Mouse (Mus musculus): ENCODE results near the gene Blcap. TPM values are rescaled to one million over a fixed set of nuclear protein-coding genes. Genes with fewer than 3 reads are reported as not detected.

Gene Blcap
- polyA plus RNA-seq, 1 experiment from 2014 or later = 66.9 TPM

- H3K9me3 ChIP-seq (replicated peaks) = peaks cover 26% of the 10 kb centered on the region
- DNase-seq (ENCODE audit: low spot score) = peak; percentile 38
- H3K4me3 ChIP-seq = 0 out of 2 replicates have a peak overlapping the region, but pooled peaks have one; percentile 4
- WGBS = 50% methylated on average over 5 of the region's 5 CpGs
- peaks cover 55% of the 10 kb centered on the region for H3K36me3 ChIP-seq
- H3K27ac ChIP-seq = peak overlapping the region; percentile 81
- peaks cover 75% of the 10 kb centered on the region for H3K4me1 ChIP-seq
- H3K27me3 ChIP-seq (ENCODE audit: low read depth, poor library complexity, severe bottlenecking) = no peaks in the 10 kb centered on the region
These were observed 14.9 kb downstream of the Blcap start for GRCm38 (mm10) chr2:157556074-157556698.

- no peak for DNase-seq (ENCODE audit: low spot score)
- 86% methylated on average over 10 of the region's 10 CpGs for WGBS
- Histone ChIP-seq H3K27ac (0 out of 2 replicates have a peak overlapping the region, but pooled peaks have one; percentile 26), H3K4me3 (no peak overlapping the region), H3K4me1 (peaks cover 67% of the 10 kb centered on the region), H3K36me3 (peaks cover 37% of the 10 kb centered on the region), H3K9me3 (replicated peaks) (no peaks in the 10 kb centered on the region), H3K27me3 (ENCODE audit: low read depth, poor library complexity, severe bottlenecking) (no peaks in the 10 kb centered on the region)
These were observed 18.8 kb downstream of the Blcap start for GRCm38 (mm10) chr2:157552158-157552886.

- WGBS = 84% methylated on average over 4 of the region's 4 CpGs
- peaks cover 68% of the 10 kb centered on the region for H3K4me1 ChIP-seq
These were observed 20.8 kb downstream of the Blcap start for GRCm38 (mm10) chr2:157550292-157550691.

GRCm38 (mm10) chr2:157546686-157547085 lies 24.4 kb downstream of the Blcap start:
- peak overlapping the region; percentile 76; the same call in 1 of the 2 replicates for H3K27ac ChIP-seq
- H3K4me1 ChIP-seq = peaks cover 66% of the 10 kb centered on the region
- no peak for DNase-seq (ENCODE audit: low spot score)
- H3K4me3 ChIP-seq = no peak overlapping the region
- H3K27me3 ChIP-seq (ENCODE audit: low read depth, poor library complexity, severe bottlenecking) = no peaks in the 10 kb centered on the region
- peaks cover 37% of the 10 kb centered on the region for H3K36me3 ChIP-seq
- H3K9me3 ChIP-seq (replicated peaks) = no peaks in the 10 kb centered on the region

More at GRCm38 (mm10) chr2:157550292-157550691, 20.8 kb downstream of the Blcap start:
- Histone ChIP-seq H3K9me3 (replicated peaks) (no peaks in the 10 kb centered on the region), H3K27me3 (ENCODE audit: low read depth, poor library complexity, severe bottlenecking) (no peaks in the 10 kb centered on the region), H3K36me3 (peaks cover 29% of the 10 kb centered on the region), H3K4me3 (no peak overlapping the region), H3K27ac (peak overlapping the region; percentile 6; the same call in 1 of the 2 replicates)
- no peak for DNase-seq (ENCODE audit: low spot score)

- WGBS = 80% methylated on average over 9 of the region's 9 CpGs
- H3K27me3 ChIP-seq (ENCODE audit: low read depth, poor library complexity, severe bottlenecking) = no peaks in the 10 kb centered on the region
- H3K27ac ChIP-seq = peak overlapping the region; percentile 76
- no peaks in the 10 kb centered on the region for H3K9me3 ChIP-seq (replicated peaks)
- H3K4me3 ChIP-seq = no peak overlapping the region
- H3K4me1 ChIP-seq = peaks cover 86% of the 10 kb centered on the region
- H3K36me3 ChIP-seq = peaks cover 37% of the 10 kb centered on the region
- no peak for DNase-seq (ENCODE audit: low spot score)
These were observed 26.7 kb downstream of the Blcap start for GRCm38 (mm10) chr2:157544333-157544888.

GRCm38 (mm10) chr2:157542415-157542814 lies 28.7 kb downstream of the Blcap start:
- Histone ChIP-seq H3K27ac (peak overlapping the region; percentile 89), H3K4me3 (no peak overlapping the region), H3K36me3 (peaks cover 21% of the 10 kb centered on the region), H3K27me3 (ENCODE audit: low read depth, poor library complexity, severe bottlenecking) (no peaks in the 10 kb centered on the region), H3K9me3 (replicated peaks) (no peaks in the 10 kb centered on the region), H3K4me1 (peaks cover 93% of the 10 kb centered on the region)
- no peak for DNase-seq (ENCODE audit: low spot score)
- 74% methylated on average over 4 of the region's 4 CpGs for WGBS

- H3K27ac ChIP-seq = peak overlapping the region; percentile 89
- DNase-seq (ENCODE audit: low spot score) = no peak
- no peaks in the 10 kb centered on the region for H3K27me3 ChIP-seq (ENCODE audit: low read depth, poor library complexity, severe bottlenecking)
- peaks cover 14% of the 10 kb centered on the region for H3K36me3 ChIP-seq
- no peaks in the 10 kb centered on the region for H3K9me3 ChIP-seq (replicated peaks)
- no peak overlapping the region for H3K4me3 ChIP-seq
- peaks cover 94% of the 10 kb centered on the region for H3K4me1 ChIP-seq
- WGBS = 82% methylated on average over 8 of the region's 8 CpGs
These were observed 29.4 kb downstream of the Blcap start for GRCm38 (mm10) chr2:157541631-157542030.

- no peak for DNase-seq (ENCODE audit: low spot score)
- Histone ChIP-seq H3K36me3 (peaks cover 14% of the 10 kb centered on the region), H3K4me3 (no peak overlapping the region), H3K27ac (peak overlapping the region; percentile 89), H3K9me3 (replicated peaks) (no peaks in the 10 kb centered on the region), H3K4me1 (peaks cover 94% of the 10 kb centered on the region), H3K27me3 (ENCODE audit: low read depth, poor library complexity, severe bottlenecking) (no peaks in the 10 kb centered on the region)
- 71% methylated on average over 9 of the region's 9 CpGs for WGBS
These were observed 30.0 kb downstream of the Blcap start for GRCm38 (mm10) chr2:157540953-157541569.

- peaks cover 10% of the 10 kb centered on the region for H3K36me3 ChIP-seq
- DNase-seq (ENCODE audit: low spot score) = no peak
- H3K4me1 ChIP-seq = peaks cover 94% of the 10 kb centered on the region
- H3K27me3 ChIP-seq (ENCODE audit: low read depth, poor library complexity, severe bottlenecking) = no peaks in the 10 kb centered on the region
- no peaks in the 10 kb centered on the region for H3K9me3 ChIP-seq (replicated peaks)
- WGBS = 88% methylated on average over 24 of the region's 24 CpGs
- H3K4me3 ChIP-seq = no peak overlapping the region
- H3K27ac ChIP-seq = peak overlapping the region; percentile 89
These were observed 30.8 kb downstream of the Blcap start for GRCm38 (mm10) chr2:157540073-157540952.

GRCm38 (mm10) chr2:157537118-157537517 lies 34.0 kb downstream of the Blcap start:
- Histone ChIP-seq H3K4me1 (peaks cover 95% of the 10 kb centered on the region), H3K36me3 (peaks cover 2% of the 10 kb centered on the region; the same call in 1 of the 2 replicates), H3K4me3 (peak overlapping the region; percentile 11; the same call in 1 of the 2 replicates), H3K9me3 (replicated peaks) (no peaks in the 10 kb centered on the region), H3K27me3 (ENCODE audit: low read depth, poor library complexity, severe bottlenecking) (no peaks in the 10 kb centered on the region), H3K27ac (peak overlapping the region; percentile 89)
- 33% methylated on average over 7 of the region's 7 CpGs for WGBS
- no peak for DNase-seq (ENCODE audit: low spot score)

- peak overlapping the region; percentile 89 for H3K27ac ChIP-seq
These were observed 34.5 kb downstream of the Blcap start for GRCm38 (mm10) chr2:157536476-157537081.

More at GRCm38 (mm10) chr2:157536476-157537081, 34.5 kb downstream of the Blcap start:
- H3K4me1 ChIP-seq = peaks cover 95% of the 10 kb centered on the region
- 0 out of 2 replicates have a peak overlapping the region, but pooled peaks have one; percentile 11 for H3K4me3 ChIP-seq
- DNase-seq (ENCODE audit: low spot score) = peak; percentile 72
- peaks cover 2% of the 10 kb centered on the region; the same call in 1 of the 2 replicates for H3K36me3 ChIP-seq
- no peaks in the 10 kb centered on the region for H3K27me3 ChIP-seq (ENCODE audit: low read depth, poor library complexity, severe bottlenecking)
- WGBS = 32% methylated on average over 7 of the region's 7 CpGs
- H3K9me3 ChIP-seq (replicated peaks) = no peaks in the 10 kb centered on the region
